Mouse (Mus musculus): ENCODE results near the gene Timm50. TPM values are rescaled to one million over a fixed set of nuclear protein-coding genes. Genes with fewer than 3 reads are reported as not detected.

Timm50 gene
- total RNA-seq, 2 experiments from 2014 or later = 39.9 to 42.8 TPM

- intact Hi-C loops (cut with DNase I) = loop anchor here (5.0 kb wide), 1 partner anchor 58 kb away; the partner anchor contains the start of gene Eid2b
- DNase-seq (ENCODE audit: low spot score in 2 of 2) = no peak
These were observed 23.6 kb upstream of the Timm50 start for GRCm38 (mm10) chr7:28335471-28335870.

- intact Hi-C loops (cut with DNase I) = no loop called here
- no peak for DNase-seq (ENCODE audit: low spot score in 2 of 2)
These were observed 22.7 kb upstream of the Timm50 start for GRCm38 (mm10) chr7:28334534-28334933.

DNA sequence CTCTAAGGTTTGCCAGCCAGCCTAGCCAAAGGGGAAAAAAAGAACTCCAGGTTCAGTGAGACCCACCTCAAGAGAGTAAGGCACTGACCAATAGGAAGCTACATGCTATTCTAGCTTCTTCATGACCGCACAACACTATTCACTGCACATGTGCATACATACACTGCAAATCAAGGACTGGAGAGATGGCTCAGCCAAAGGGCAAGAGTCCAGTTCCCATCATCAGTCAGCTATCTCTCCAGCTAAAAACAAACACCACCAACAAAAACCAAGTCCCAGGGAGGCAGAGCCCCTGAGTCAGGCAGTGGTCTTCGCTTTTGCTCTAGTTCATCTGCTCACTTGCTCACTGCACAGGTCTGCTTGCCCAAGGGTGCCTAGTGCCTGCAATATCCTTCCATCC is 16.4 kb upstream of the Timm50 start:
- intact Hi-C loops (cut with DNase I) = no loop called here
- DNase-seq (ENCODE audit: low spot score in 2 of 2) = no peak

- DNase-seq (ENCODE audit: low spot score in 2 of 2) = no peak
- intact Hi-C loops (cut with DNase I) = no loop called here
These were observed 14.6 kb upstream of the Timm50 start for GRCm38 (mm10) chr7:28326457-28326856.

DNA sequence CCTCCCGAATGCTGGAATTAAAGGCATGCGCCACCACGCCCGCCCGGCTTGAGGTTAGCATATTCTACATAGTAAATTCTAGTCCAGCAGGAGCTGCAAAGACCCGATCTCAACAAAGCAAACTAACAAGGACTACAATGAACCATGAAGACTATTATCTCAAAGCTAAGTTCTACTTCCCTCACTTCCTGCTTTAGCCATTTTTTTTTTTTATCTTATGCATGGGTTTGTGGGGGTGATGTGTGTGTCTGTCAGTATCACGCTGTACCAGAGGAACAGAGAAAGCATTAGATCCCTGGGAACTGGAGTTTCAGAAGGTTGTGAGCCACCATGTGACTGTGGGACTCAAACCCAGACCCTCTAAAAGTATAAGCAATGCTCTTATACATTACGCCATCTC is 13.4 kb upstream of the Timm50 start:
- DNase-seq (ENCODE audit: low spot score in 2 of 2) = no peak
- intact Hi-C loops (cut with DNase I) = no loop called here

DNA sequence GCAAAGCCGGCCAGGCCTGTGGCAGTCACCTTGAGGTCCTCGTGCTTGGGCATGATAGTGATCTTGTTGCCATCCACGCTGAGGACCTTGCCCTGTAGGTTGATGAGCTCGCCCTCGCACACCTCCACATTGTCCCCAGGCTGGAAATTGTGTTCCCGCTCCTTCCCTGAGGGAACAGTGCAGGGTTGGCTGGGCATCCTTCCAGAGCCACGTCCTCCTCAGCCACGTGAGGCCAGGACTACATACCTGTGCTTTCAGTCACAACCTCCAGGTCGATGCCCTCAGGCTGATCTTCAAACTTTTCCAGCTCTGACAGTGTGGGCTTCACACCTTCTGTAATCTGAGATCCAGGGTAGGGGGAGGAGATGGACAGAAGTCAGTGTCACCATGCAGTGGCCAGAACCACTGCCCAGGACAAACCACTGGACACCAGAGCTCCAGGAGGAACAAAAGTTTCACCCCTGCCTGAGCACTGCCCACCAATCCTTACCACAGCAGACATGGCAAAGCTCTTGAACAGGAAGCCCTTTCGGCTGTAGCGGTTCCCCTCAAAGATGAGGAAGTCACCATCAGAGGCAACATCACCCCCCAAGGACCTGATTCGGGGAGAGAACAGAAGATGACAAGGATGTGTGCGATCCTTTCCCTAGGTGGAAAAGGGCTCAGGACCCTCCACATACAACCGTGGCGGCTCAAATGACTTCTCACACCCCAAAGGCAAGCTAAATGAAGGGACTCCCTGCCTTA is 10.3 kb upstream of the Timm50 start:
- intact Hi-C loops (cut with DNase I) = no loop called here
- DNase-seq (ENCODE audit: low spot score in 2 of 2) = no peak

DNA sequence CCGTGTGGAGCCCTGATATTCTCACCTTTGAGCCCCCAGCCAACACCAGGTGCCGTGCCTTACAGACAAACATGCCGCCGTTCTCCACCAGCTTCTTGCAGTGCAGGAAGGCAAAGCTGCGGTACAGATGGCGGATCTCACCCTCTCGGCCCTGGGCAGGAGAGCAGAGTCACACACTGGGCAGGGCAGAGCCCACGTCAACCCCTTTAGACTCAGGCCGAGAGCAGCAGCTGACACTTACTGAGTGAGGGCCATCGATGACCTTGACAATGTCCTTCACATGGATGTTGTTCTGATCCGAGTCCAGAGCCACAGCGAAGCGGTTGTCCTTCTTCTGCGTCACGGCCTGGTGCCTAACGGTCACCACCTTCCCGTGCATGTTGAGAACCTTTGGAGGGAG is 6.8 kb upstream of the Timm50 start:
- no peak for DNase-seq (ENCODE audit: low spot score in 2 of 2)
- intact Hi-C loops (cut with DNase I) = no loop called here

DNA sequence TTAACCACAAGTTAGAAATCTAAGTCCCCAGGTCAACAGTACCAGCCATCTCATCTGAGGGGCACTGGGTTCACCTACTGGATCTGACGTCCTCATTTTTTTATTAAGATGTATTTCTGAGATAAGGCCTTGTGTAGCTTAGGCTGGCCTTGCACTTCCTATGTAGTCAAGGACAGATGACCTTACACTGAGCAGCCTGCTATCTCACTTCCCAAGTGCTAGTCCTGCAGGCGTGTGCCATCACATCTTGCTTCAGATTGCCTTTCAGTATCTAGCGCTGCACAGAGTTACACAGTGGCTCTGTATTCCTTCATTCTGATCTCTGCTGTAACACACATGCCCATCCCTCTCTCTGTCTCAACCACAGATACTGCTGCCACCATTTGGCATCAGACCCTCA is 6.2 kb upstream of the Timm50 start:
- intact Hi-C loops (cut with DNase I) = no loop called here
- DNase-seq (ENCODE audit: low spot score in 2 of 2) = no peak

GRCm38 (mm10) chr7:28311151-28311925 is 534 bp downstream of the Timm50 start:
- intact Hi-C loops (cut with DNase I) = no loop called here
- DNase-seq (ENCODE audit: low spot score in 2 of 2) = no peak

DNA sequence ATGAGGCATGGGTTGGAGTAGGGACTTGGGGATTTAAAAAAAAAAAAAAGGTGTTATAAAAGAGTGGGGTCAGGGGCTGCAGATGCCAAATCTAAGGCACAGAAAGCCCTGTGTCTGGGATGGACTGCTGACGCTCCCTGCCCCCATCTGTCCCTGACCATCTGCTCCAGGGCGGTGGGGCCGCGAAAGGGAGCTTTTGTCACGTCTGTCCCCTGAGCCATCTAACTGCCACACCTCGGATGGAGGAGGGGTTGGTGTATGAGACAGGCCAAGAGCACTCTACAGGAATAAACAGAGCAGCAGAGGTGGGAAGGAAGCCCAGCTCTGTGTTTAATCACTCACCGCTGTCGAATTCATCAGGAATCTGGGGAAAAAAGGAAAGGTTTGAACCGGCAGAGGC is 2.1 kb downstream of the Timm50 start:
- intact Hi-C loops (cut with DNase I) = no loop called here
- no peak for DNase-seq (ENCODE audit: low spot score in 2 of 2)

DNA sequence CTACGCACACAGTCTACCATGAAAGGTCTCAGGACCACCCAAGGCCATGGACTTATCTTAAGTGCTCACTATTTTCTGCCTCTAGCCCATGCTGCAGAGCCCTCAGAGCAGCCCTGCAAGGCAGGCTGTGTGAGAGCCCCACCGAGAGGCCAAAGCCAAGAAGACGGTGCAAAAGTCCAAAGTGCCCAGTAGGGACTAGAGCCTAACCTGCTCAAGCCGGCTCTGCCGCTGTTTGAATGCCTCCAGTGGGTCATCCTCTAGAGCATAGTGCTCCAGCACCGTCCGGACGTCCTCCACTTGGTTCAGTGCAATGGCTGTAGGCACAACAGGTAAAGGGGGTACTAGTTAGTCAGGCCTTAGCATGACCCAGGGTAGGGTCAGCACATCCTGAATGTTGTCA is 5.7 kb downstream of the Timm50 start:
- DNase-seq (ENCODE audit: low spot score in 2 of 2) = no peak
- intact Hi-C loops (cut with DNase I) = no loop called here

GRCm38 (mm10) chr7:28305641-28306040 is 6.2 kb downstream of the Timm50 start:
- DNase-seq (ENCODE audit: low spot score in 2 of 2) = no peak
- intact Hi-C loops (cut with DNase I) = no loop called here

- DNase-seq (ENCODE audit: low spot score in 2 of 2) = peak in 1 of 2 experiments; percentile 59
These were observed 10.0 kb downstream of the Timm50 start, which contains the start of gene Dll3 for GRCm38 (mm10) chr7:28301616-28302433. TSS of gene Dll3 (minus strand) at chr7:28302238.

DNA sequence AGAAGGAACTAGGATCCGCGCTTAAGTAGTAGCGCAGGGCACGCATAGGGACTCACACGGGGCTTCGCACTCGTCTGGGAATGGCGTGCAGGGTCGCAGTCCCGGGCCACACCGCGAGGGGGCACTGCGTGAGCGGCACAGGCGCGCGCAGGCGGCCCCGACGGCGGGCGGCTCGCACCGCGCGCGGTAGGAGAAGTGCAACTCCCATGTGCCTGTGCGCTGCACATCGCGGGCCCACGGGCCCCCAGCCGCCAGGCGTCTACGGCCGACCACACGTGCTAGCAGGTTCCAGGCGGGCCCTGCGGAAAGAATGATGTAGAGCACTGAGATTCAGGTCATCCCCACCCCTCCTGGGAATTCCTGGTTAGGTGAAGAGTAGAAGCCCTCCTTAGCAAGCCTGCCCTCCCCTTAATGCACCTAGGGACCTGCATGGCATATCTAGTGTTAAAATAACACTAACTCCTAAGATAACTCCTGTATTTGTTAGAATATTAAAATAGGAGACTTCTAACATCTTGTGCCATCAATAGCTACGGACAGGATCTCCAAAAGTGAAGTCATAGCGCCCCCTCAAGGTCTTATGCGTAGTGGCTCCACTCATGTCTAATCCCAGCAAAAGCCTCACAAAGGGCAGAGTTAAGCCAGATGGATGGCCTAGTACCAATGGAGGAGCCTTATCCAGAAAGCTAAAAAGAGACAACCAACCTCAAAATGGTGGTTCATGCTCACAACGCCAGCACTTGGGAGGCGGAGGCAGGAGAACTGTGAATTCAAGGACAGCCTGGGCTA is 12.8 kb downstream of the Timm50 start:
- intact Hi-C loops (cut with DNase I) = no loop called here

More at GRCm38 (mm10) chr7:28301616-28302433, 10.0 kb downstream of the Timm50 start, which contains the start of gene Dll3:
- intact Hi-C loops (cut with DNase I) = loop anchor here (5.0 kb wide), 1 partner anchor 250 kb away; the partner anchor contains the start of gene Psmc4

DNA sequence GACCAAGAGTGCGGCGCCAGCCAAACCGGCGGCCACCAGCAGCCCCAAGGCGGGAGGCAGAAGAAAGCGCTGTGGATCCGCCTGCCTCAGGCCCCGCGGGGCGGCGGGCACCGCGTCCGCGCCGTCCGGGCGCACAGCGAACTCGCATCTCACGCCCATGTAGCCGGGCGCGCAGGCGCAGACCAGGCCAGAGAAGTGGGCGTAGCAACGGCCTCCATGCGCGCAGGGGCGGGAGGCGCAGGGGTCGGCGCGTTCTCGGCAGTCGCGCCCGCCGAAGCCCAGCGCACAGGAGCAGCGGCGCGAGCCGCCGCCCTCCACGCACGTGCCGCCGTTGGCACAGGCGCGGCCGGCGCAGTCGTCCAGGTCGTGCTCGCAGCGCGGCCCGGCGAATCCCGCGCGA is 17.4 kb downstream of the Timm50 start:
- intact Hi-C loops (cut with DNase I) = no loop called here
- peak; percentile 73 for DNase-seq (ENCODE audit: low spot score in 2 of 2)

More for the DNA sequence above, 12.8 kb downstream of the Timm50 start:
- DNase-seq (ENCODE audit: low spot score in 2 of 2) = peak; percentile 52 to 77

GRCm38 (mm10) chr7:28290638-28291590 is 21.0 kb downstream of the Timm50 start, which contains the start of gene Selenov:
TSS of gene Selenov (minus strand) at chr7:28291186.
- intact Hi-C loops (cut with DNase I) = no loop called here
- peak; percentile 67 to 71 for DNase-seq (ENCODE audit: low spot score in 2 of 2)

DNA sequence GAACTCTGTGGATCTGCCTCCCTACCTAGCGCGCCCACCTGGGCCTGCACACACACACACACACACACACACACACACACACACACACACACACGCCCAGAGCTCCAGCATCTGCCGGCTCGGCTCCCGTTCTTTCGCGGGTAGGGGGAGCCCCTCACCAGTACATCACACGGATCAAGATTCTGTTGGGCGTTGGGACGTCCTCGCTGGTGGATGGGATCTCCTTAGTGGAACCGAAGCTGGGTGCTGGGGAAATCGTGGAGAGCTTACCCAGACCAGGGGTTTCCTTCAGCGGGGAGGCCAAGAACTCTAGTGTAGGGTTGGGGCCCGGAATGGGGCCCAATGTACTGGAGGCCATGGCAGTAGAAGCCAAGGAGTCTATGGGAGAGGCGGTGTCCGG is 21.7 kb downstream of the Timm50 start:
- peak; percentile 12 to 40 for DNase-seq (ENCODE audit: low spot score in 2 of 2)
- intact Hi-C loops (cut with DNase I) = no loop called here

DNA sequence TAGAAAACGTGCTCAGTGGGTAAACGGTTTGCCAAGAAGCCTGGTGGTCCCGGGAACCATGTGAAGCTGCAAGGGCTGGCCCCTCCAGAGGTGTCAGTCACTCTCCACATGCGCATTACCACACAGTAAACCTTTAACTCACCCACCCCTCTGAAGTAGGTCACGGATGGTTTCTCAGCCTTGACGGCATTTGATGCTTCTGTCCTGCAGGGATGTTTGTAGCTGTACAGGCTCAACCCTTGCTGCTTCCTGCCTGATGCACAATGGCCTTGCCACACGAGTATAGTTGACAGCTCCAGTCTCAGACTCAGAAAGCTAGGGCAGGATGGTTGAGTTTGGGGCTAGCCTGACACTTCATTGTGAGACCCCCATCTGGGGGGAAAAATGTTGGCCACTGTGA is 31.2 kb downstream of the Timm50 start:
- DNase-seq (ENCODE audit: low spot score in 2 of 2) = no peak
- intact Hi-C loops (cut with DNase I) = no loop called here
